Mouse (Mus musculus): ENCODE data around the gene Tuft1.
"Not testable (repeated sequence)": the region's sequence is repeated elsewhere in the genome, so short reads cannot be mapped to it uniquely, and the experiment has no call there.

The Tuft1 gene

DNA sequence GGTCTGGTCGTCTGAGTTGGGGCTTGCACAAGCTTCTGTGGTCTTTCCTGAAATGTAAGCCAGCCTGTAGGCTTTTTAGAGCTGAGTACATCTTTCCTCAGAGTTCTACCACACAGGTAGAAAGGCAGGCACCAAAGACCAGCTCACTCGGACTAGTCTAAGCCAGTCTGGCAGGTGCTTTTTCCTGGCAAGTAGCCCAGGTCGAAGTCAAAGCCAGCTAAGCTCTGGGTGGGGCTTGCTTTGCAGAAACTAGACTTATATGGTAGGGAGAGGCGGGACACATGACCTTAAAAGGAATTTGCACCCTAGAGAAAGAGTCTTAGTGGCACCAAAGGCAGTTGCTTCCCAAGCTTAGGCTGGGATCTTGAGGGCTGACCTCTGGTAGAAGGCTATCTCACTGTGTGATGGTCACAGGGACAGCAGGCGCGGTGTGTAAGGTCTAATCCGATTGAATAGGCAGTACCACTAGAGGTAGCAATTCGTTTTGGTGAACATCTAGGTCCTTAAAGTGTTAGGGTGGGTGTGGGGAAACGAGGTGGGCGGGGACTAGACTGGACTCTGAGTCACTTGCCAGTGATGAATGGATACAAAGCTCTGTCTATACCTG, 573 bp upstream of the Tuft1 start:
- peak; percentile 3 for DNase-seq (ENCODE audit: low spot score)

DNA sequence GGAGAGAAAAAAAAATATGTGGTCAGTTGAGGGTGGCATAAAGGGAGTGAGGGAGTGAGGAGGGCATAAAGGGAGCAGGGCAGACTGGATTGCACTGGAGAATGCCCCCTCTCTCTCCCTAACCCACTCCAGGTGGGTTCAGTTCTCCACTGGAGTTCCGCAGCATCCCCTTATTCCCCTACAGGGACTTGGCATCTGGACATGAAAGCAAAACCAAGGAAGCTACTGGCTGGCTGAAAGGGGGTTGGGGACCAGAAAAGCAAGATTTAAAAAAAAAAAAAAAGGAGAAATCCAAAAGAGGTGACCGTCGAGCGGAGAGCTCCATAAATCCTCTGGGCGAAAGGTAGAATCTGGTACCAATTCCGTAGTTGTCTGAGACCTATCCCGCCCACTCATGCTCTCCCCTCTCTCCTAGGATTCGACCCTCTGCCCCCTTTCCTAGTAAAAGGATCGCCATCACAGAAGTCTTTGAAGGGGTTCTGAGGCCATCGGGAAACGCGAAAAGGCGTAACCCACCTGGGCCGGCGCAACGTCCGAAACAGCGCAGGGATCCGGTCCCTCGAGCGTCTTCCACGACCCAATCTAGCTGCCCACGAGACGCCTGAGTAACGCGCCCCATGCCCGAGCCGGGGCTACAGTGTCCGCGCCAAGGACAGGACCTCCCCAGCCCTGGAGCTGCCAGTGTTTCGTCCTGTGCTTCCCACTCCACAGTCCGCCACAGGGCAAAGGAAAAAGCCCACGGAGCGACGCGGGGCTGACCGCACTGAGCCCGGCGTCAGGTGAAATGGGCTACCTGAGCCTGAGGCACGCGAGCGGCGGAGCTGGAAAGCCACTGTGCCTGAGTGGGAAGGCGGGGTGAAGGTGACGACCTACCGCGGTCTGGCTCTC, 576 bp downstream of the Tuft1 start:
- peak; percentile 28 for DNase-seq (ENCODE audit: low spot score)

DNA sequence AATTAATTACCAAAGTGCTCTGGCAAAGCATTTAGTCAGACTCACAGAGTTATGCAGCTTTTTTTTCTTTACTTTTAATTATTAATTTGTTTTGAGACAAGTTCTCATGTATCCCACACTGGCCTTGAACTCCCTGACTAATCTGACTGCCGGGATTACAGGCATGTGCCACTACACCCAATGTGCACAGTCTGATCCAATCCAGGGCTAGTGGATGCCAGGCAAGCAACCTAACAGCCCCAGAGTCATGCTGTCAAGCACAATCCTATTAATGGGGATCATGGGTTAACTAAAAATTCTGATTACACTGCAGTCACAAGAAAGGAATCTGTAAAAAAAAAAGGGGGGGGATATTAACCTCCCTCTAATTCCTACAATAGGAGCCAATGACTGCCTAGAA, 4.7 kb downstream of the Tuft1 start:
- DNase-seq (ENCODE audit: low spot score): not testable (repeated sequence)

DNA sequence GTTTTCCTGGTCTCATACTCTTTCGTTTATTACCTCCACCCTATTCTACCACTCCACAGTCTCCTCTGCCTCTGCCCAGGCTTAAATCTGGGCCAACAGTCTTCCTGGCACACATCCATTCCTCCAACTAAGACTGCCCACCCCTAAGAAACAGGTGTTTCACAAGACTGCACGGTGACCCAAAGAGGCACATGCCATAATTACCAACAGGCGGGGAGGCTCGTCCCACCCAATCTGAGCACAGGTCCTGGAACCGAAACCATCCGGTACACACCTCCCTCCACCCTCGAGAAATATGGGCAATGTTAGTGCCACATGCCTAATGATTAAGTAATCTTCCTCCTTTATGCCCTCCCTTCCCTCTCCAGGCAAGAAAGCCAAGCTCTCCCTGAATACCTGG, 8.3 kb downstream of the Tuft1 start:
- DNase-seq (ENCODE audit: low spot score): no peak

DNA sequence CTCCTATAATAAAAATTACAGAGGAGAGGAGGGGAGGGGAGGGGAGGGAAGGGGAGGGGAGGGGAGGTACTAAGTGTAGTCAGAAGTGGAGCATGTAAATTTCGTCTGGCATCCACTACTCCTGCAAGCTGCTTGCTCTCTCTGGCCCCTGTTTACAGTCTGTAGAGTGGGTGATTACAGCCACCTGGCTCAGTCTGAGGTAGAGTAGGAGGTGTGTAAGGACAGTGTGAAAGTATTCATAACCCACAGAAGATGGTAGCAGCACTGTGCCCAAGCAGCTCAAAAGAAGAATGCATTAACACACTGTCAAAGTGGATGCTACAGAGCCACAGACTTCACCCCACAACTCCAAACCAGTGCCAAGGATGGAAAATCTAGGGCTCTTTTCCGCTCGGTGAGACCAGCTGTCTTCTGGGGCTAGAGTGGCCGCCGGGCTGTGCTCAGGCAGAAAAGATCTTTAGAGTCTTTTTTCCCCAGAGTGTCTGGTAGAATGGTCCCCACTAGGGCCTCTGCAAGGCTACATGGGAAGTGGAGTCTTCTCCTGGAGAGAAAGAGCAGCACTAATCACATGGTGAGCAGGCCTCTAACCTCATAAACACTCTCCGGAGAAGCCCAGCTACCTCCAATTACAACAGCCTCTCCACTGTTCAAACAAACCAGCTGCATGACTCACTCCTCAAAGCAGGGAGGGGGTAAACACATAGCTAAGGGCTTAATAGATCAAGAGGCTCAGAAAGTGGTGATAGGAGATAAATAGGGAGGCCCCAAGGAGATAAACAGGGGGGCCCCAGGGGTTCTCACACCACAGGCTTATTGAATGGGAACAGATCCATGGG, 9.7 kb downstream of the Tuft1 start:
- DNase-seq (ENCODE audit: low spot score): peak; percentile 46

DNA sequence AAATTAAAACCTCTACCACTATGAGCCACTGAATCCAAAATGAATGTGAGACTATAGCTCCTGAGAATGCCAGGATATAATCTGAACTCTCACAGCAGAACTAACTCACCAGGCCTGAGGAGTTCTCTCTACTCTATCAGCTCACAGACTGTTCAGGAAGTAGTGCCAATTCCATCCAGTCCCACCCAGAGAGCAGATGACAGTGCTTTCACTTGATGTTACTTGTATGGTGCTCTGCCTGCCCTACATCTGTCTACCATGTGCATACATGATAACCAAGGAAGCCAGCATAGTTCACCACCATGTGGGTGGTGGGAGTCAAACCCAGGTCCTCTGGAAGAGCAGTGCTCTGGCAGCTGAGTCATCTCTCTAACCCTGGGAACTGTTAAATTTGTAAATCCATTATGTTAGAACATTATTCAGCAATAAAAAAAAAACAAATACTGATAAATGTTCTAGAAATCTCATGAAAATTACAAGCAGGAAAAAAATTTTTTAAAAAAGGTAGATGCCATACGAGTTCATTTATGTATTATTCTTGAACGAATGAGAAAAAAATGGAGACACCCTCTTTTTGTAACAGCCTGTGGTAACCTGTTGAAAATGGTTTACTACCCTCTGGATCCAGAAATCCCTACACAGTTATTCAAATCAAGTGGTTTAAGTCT, 16.0 kb downstream of the Tuft1 start, which contains the start of gene Gm10972:
Gene Gm10972 (plus strand): TSS at position 618 of the 668 bp plus-strand sequence.
- DNase-seq (ENCODE audit: low spot score): not testable (repeated sequence)

GRCm38 (mm10) chr3:94629876-94630275, 28.8 kb downstream of the Tuft1 start:
- no peak for DNase-seq (ENCODE audit: low spot score)

DNA sequence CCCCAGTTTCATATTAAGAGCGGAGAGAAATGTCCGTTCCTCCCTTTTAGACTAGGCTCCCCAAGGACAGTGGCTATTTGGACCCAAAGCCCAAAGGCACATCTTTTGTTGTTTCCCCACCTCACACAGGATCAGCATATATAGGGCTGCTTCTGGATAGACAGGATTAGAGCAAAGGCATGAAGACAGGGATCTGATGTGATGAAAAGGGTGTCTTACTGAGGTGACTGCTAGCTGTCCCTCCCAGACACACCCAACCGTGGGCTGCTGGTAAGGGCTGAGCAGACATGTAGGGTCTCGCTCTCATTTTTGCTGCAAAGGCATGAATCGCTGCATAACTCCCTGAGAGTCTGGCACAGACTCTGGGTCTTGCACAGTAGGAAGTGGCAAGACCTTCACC, 30.0 kb downstream of the Tuft1 start:
- DNase-seq (ENCODE audit: low spot score): no peak

- no peak for DNase-seq (ENCODE audit: low spot score)
Measured at GRCm38 (mm10) chr3:94624281-94624680, 34.4 kb downstream of the Tuft1 start.

DNA sequence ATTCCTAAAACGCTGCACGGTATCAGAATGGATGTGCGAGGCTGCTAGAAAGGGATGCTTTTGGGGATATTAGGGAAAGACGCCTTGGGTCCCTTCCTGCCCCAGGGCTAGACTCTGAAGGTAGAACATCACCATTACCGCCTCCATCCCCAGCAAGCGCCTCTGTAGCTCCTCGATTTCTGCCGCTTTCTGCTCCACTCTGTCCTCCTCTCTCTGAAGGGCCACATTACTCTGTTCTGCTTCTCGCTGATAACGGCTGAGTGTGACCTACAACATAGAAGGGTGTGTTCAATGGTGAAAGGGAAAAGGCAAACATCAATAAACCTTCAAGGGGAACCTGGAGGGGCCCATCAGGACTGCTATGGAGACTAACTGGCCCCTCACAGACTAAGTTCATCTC, 36.1 kb downstream of the Tuft1 start:
- no peak for DNase-seq (ENCODE audit: low spot score)

DNA sequence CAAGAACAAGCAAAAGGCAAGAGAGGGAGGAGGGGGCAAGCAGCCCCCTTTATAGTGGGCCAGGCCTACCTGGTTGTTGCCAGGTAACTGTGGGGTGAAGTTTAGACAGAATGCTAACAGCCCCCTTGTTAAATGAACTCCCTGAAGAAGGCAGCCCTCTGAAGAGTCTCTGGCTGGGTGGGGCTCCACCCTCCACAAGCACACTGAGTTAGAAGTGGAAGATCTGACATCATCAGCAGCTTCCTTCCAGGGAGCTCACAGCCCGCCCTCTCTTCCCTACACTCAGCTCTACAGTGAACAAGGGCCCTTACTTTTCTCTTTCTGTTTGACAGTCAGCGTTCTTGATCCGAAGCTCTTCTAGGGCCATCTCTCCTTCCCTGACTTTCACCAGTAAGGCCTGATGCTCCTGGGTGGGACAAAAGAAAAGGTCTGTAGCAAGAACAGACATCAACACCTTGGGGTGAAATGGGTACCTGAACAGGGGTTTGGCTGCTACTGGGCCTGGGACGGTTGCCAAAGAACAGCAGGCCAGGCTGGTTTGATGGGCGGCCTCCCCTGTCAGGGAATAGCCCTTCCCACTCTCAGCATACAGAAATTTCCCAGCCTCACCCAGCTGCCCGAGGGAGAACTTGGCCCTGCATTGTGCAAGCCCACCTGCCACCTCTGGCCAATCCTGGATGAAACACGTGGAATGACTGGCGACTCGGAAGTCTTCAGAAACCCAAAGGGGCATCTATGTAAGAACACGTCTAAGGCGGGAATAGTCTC, 36.7 kb downstream of the Tuft1 start:
- DNase-seq (ENCODE audit: low spot score): no peak

DNA sequence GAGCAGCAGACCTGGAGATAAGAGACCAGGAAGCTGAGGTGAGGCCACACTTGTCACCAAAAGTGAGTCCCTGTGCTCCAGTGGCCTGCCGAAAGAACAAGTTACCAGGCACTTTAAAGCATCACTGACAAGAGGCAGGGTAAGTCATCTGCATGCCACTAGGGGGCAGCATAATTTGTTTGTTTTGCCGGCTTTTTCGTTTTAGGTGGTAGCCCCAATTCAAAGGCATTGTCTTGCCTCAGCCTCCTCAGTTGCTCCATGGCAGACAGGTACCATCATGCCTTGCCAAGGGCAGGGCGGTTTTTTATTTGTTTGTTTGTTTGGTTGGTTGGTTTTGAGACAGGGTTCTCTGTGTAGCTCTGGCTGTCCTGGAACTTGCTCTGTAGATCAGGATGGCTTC, 42.0 kb downstream of the Tuft1 start:
- DNase-seq (ENCODE audit: low spot score): peak; percentile 57

DNA sequence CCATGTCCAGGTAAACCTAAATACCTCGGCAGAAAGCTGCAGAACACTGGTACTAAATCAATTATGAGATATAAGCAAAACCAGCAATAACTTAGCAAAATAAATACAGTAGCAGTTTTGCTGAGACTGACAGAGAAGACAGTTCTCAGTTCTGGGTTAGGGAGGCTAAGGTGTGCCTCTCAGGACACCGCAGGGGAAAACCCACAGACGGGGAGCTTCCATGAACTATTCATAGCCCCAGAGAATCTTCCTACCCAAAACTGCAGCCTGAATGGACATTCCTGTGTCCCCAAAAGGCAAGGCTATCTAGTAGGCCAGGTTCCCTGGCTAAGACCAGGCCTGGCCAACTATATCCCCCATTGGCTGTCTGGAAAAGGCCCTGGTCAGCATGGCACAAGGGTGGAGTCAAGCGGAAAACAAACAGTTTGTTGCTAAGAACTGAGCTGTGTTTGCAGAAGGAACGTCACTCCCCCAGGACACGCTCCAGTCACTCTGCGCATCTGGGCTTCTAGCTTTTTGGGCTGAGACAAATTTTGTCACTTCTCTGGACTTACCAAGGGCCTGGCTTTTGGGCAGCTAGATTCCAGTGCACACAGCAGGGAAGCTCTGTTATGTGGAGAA, 45.3 kb downstream of the Tuft1 start:
- DNase-seq (ENCODE audit: low spot score): peak; percentile 18

- DNase-seq (ENCODE audit: low spot score): no peak
Measured at GRCm38 (mm10) chr3:94612274-94612673, 46.4 kb downstream of the Tuft1 start.

DNA sequence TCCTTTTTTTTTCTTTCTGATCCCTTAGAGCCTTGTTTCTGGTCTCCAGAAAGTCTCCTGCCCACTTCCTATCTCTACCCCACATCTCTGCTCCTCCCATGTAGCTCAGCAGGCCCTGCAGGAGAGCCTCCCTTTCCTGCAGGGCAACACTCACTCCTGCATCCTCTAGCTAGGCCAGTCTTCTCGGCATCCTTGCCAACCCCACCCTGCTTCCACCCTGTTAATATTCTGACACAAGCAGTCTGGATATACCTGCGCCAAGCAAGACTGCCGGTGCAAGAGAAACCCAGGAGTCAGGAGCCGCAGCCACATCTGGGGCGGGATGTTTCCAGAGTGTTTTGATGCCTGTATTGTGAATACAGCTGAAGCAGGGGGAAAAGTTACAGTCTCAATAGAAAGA, 46.8 kb downstream of the Tuft1 start:
- no peak for DNase-seq (ENCODE audit: low spot score)

DNA sequence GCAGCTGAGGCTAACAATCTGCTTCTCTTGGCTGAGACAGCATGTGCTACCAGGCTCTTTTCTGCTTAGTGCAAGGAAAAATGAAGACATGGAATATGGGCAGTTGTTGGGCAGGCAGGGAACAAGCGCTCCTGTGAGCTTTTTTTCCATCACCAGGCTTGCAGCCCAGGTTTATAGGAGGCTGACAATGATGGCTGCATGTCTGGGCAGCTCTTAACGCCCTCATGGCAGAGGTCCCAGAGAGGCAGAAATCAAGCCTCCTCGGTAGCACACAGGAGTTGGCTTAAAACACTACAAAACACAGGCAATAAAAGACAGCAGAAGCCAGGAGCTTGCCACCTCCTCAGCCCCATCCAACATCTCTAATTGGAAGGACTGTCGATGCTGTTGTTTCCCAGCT, 47.3 kb downstream of the Tuft1 start:
- DNase-seq (ENCODE audit: low spot score): no peak

DNA sequence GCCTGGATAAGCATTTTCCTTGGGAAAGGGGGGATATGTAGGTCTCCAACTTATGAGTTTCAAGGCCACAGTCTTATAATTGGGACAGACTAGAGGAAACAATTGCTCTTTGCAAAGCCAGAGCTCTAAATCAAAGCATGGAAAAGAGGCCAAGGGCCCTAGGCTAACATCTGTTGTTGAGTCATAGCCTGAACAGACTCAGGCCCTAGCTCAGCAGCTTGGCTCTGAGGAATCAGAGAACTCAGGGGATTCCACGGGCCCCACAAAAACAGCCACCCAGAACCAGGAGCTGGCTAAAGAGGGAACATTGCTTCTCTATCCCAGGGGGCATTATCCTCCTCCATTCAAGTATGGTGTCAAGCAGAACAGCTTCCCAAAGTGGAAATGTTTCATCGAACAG, 48.1 kb downstream of the Tuft1 start:
- no peak for DNase-seq (ENCODE audit: low spot score)

DNA sequence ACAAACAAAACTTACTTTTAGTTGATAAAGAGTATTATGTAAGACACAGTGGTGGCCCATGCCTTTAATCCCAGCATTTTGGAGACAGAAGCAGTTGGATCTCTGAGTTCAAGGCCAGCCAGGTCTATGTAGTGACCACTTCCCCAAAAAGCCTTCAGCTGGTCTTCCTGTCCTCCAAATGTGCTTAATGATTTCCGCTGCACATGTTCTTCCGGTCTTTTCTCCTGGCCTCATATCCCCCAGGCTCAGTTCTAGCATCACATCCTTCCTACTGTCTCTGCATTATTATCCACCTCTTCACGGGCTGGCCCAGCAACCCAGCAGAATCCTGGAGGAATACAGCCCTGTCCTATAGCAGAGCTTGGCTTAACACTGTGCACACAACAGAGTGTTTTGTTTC, 49.1 kb downstream of the Tuft1 start:
- no peak for DNase-seq (ENCODE audit: low spot score)

DNA sequence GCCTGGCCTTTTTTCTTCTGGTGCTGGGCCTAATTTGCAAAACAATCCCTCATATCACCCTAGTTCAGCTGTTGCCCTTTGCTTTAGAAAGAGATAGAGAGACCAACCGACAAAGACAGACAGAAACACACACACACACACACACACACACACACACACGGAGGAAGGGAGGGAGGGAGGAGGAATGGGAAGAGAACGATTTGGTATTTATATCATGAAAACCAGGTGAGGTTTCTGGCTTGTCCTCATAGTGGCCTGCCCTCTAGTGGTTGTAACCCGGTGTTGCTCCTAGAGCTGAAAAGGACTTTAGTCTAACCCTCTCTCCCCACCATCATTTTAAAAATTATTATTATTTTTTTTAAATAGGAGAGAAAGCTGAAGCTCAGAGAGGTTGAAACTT, 56.7 kb downstream of the Tuft1 start:
- DNase-seq (ENCODE audit: low spot score): peak; percentile 77

DNA sequence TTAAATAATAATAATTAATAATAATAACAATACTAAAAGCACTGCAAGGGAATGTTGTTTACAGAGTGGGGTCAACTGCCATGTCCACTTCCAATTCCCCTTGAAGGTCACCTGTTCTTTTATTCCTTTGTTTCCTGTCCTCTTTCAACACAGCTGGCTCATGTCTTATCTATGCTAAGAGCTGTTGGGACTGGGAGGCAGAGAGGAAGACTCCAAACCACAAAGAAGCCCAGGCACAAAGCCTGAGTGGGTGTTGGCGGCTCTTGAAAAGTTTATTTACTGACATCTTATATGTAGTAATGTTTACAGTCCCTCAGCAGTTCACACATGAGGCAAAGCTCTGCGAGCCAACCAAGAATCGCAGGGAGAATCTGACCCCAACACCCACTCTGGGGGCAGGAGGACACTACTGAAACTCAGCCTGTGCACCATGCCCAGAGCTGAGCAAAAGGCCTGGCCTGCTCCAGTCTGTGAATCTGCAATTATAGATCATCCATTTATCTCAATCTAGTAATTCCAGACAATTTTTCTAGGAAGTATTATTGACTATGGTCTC, 61.4 kb downstream of the Tuft1 start:
- no peak for DNase-seq (ENCODE audit: low spot score)

DNA sequence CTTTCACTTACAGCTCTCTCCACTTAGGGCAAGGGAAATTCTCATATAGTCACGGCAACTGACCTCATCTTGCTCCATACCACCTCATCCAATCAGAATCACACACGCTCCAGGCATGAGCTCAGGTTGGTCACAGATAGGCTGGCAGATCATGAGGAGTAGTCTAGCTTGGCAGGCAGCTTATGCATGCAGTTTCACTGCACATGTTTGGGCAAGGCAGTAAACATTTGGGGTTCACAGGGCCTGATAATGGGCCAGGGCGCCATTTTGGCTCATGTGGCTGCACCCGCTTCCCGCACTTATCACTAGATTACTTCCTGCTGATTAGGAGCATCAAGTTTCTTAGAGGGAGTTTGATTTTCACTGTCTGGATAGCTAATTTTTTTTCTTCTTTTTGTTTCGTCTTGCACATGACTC, 62.8 kb downstream of the Tuft1 start:
- no peak for DNase-seq (ENCODE audit: low spot score)
